Mouse (Mus musculus) Patski (cell line): ENCODE results near the gene Krt10. TPM values are rescaled to one million over a fixed set of nuclear protein-coding genes. Genes with fewer than 3 reads are reported as not detected.
A peak's percentile ranks its signal among the peaks of the same experiment; 100 is the strongest.

ENCODE experiments used
- ATAC-seq: fragments of 100-300 bp; one replicate; pipeline ENCODE4 v1.8.0; 2021
- CTCF ChIA-PET: fragments of 350-600 bp; sonication (Branson Sonifier 250); formaldehyde crosslinking; loops from one replicate; lab custom pipeline; 2022; ENCODE audit warnings: inconsistent platforms; lab: Charles Lee
- POLR2A ChIA-PET: fragments of 350-600 bp; sonication (Branson Sonifier 250); formaldehyde crosslinking; loops from one replicate; lab custom pipeline; 2022; ENCODE audit warnings: antibody characterized with exemption, inconsistent platforms; lab: Charles Lee
- DNase-seq: peaks from one replicate; pipeline ENCODE4 v3.0.0-alpha.2; 2011; ENCODE audit warnings: low read depth, low spot score
- H3K27me3 ChIP-seq: fragments of 371-371 bp; one replicate; pipeline ENCODE4 v1.5.1; 2021
- CTCF ChIP-seq: fragments of 100-300 bp; IDR thresholded peaks from one replicate; pipeline ENCODE4 v1.5.1; 2021
- in situ Hi-C: fragments of 300-500 bp; cut with MboI; formaldehyde crosslinking; loops from 3 replicates; pipeline ENCODE4 v1.11.1; 2018; ENCODE audit warnings: low pct_unique_long_range_greater_than_20kb, mixed read lengths
- polyA plus RNA-seq: library from polyadenylated mRNA; unstranded; gene quantifications from one replicate; pipeline ENCODE4 v1.2.3, GENCODE M21; 2021

The Krt10 gene
- 7.2 TPM for polyA plus RNA-seq

GRCm38 (mm10) chr11:99389264-99389663, at the start of gene Krt10:
Krt10 (minus strand) TSS chr11:99389364.
- no peak for TF ChIP-seq CTCF
- ChIA-PET CTCF (interaction anchor here (1.4 kb wide), 1 partner anchor 616 kb away, joined by 3 read pairs; no protein-coding TSS in a partner anchor), POLR2A (no interaction called here)
- in situ Hi-C loops, result loop anchor here (10.0 kb wide), 1 partner anchor 186 kb away; no protein-coding TSS in a partner anchor
- H3K27me3 ChIP-seq, result no peaks in the 10 kb centered on the region
- DNase-seq, result no peak
- ATAC-seq, result no peak

GRCm38 (mm10) chr11:99437972-99438371, 48.8 kb upstream of the Krt10 start, which contains the start of gene Krt20:
Krt20 (minus strand) TSS chr11:99438150.
- no peaks in the 10 kb centered on the region for H3K27me3 ChIP-seq
- ChIA-PET CTCF (no interaction called here), POLR2A (no interaction called here)
- in situ Hi-C loops, result no loop called here
- ATAC-seq, result no peak
- TF ChIP-seq CTCF, result no peak
- no peak for DNase-seq

GRCm38 (mm10) chr11:99436625-99437024, 47.5 kb upstream of the Krt10 start:
- peaks cover 4% of the 10 kb centered on the region for H3K27me3 ChIP-seq
- ATAC-seq (no peak), DNase-seq (no peak)
- ChIA-PET CTCF (no interaction called here), POLR2A (no interaction called here)
- TF ChIP-seq CTCF, result no peak
- in situ Hi-C loops, result no loop called here

GRCm38 (mm10) chr11:99430670-99431069, 41.5 kb upstream of the Krt10 start:
- in situ Hi-C loops, result no loop called here
- POLR2A ChIA-PET, result no interaction called here
- CTCF ChIA-PET, result no interaction called here
- no peak for DNase-seq
- H3K27me3 ChIP-seq, result peaks cover 4% of the 10 kb centered on the region
- no peak for TF ChIP-seq CTCF
- ATAC-seq, result no peak

- DNase-seq (no peak), ATAC-seq (no peak)
- H3K27me3 ChIP-seq, result no peaks in the 10 kb centered on the region
- in situ Hi-C loops, result no loop called here
- POLR2A ChIA-PET, result interaction anchor here (0.7 kb wide), 1 partner anchor 12 kb away, joined by 8 read pairs; no protein-coding TSS in a partner anchor
- CTCF ChIA-PET, result no interaction called here
- no peak for TF ChIP-seq CTCF
These were observed 33.0 kb upstream of the Krt10 start, which contains the start of gene Krt12 for GRCm38 (mm10) chr11:99422159-99422558. Krt12 (minus strand) TSS chr11:99422259.

- ChIA-PET POLR2A (interaction anchor here (0.6 kb wide), 2 partner anchors 767 to 1012 kb away, joined by 3 read pairs; no protein-coding TSS in a partner anchor), CTCF (no interaction called here)
- H3K27me3 ChIP-seq, result no peaks in the 10 kb centered on the region
- no peak for TF ChIP-seq CTCF
- no peak for ATAC-seq
- in situ Hi-C loops, result no loop called here
- DNase-seq, result no peak
These were observed 31.4 kb upstream of the Krt10 start for GRCm38 (mm10) chr11:99420586-99420985.

- no peaks in the 10 kb centered on the region for H3K27me3 ChIP-seq
- in situ Hi-C loops, result no loop called here
- POLR2A ChIA-PET, result no interaction called here
- no peak for TF ChIP-seq CTCF
- DNase-seq (no peak), ATAC-seq (no peak)
- CTCF ChIA-PET, result interaction anchor here (1.2 kb wide), 1 partner anchor 107 kb away, joined by 3 read pairs; no protein-coding TSS in a partner anchor
These were observed 28.7 kb upstream of the Krt10 start for GRCm38 (mm10) chr11:99417819-99418218.

- in situ Hi-C loops, result no loop called here
- peaks cover 3% of the 10 kb centered on the region for H3K27me3 ChIP-seq
- CTCF ChIA-PET, result no interaction called here
- no peak for TF ChIP-seq CTCF
- ATAC-seq (no peak), DNase-seq (no peak)
- POLR2A ChIA-PET, result no interaction called here
These were observed 27.7 kb upstream of the Krt10 start for GRCm38 (mm10) chr11:99416902-99417301.

GRCm38 (mm10) chr11:99414463-99415147, 25.4 kb upstream of the Krt10 start:
- CTCF ChIA-PET, result no interaction called here
- H3K27me3 ChIP-seq, result peaks cover 19% of the 10 kb centered on the region
- DNase-seq (no peak), ATAC-seq (no peak)
- POLR2A ChIA-PET, result no interaction called here
- TF ChIP-seq CTCF, result no peak
- in situ Hi-C loops, result loop anchor here (5.0 kb wide), 2 partner anchors 37 to 48 kb away; no protein-coding TSS in a partner anchor

GRCm38 (mm10) chr11:99413247-99413646, 24.1 kb upstream of the Krt10 start:
- ChIA-PET POLR2A (no interaction called here), CTCF (interaction anchor here (0.8 to 2.8 kb wide), 3 partner anchors 12 to 51 kb away, joined by 3 to 8 read pairs (median 3); no protein-coding TSS in a partner anchor)
- ATAC-seq, result no peak
- peak; percentile 76 for TF ChIP-seq CTCF
- in situ Hi-C loops, result loop anchor here (5.0 kb wide), 2 partner anchors 36 to 49 kb away; no protein-coding TSS in a partner anchor
- no peak for DNase-seq
- peaks cover 21% of the 10 kb centered on the region for H3K27me3 ChIP-seq

GRCm38 (mm10) chr11:99406186-99406585, 17.0 kb upstream of the Krt10 start:
- ATAC-seq (no peak), DNase-seq (no peak)
- ChIA-PET POLR2A (no interaction called here), CTCF (interaction anchor here (1.2 kb wide), 1 partner anchor 15 kb away, joined by 5 read pairs; no protein-coding TSS in a partner anchor)
- in situ Hi-C loops, result no loop called here
- peaks cover 36% of the 10 kb centered on the region for H3K27me3 ChIP-seq
- TF ChIP-seq CTCF, result no peak
